Mouse (Mus musculus): ENCODE data around the gene Lrp8. TPM values are rescaled to one million over a fixed set of nuclear protein-coding genes. Genes with fewer than 3 reads are reported as not detected.

The Lrp8 gene
- polyA plus RNA-seq, 1 experiment from 2014 or later = 0.82 TPM

GRCm38 (mm10) chr4:107765196-107765813, 36.8 kb upstream of the Lrp8 start:
- WGBS = 68% methylated on average over 9 of the region's 9 CpGs
- no peaks in the 10 kb centered on the region for H3K9me3 ChIP-seq (replicated peaks; ENCODE audit: low read length)
- H3K27ac ChIP-seq = no peak overlapping the region
- TF ChIP-seq CTCF (IDR thresholded peaks at IDR 0.05; ENCODE audit: low read depth) = no peak
- no peaks in the 10 kb centered on the region for H3K4me1 ChIP-seq (replicated peaks; ENCODE audit: insufficient read depth, low read length)
- H3K4me3 ChIP-seq (replicated peaks; ENCODE audit: low read depth, low read length) = no peak overlapping the region
- no peak overlapping the region for H3K4me2 ChIP-seq (ENCODE audit: low read length)
- no peak overlapping the region for H3K9ac ChIP-seq (ENCODE audit: low read depth, low read length)
- no peaks in the 10 kb centered on the region for H3K36me3 ChIP-seq (ENCODE audit: insufficient read depth, low read length)
- H3K27me3 ChIP-seq (ENCODE audit: insufficient read depth, low read length) = no peaks in the 10 kb centered on the region
- no peak for ATAC-seq (replicated peaks; ENCODE audit: low FRiP score, low read depth)
- DNase-seq (ENCODE audit: low spot score) = no peak

- no peak overlapping the region for H3K4me2 ChIP-seq (ENCODE audit: low read length)
- H3K4me1 ChIP-seq (replicated peaks; ENCODE audit: insufficient read depth, low read length) = no peaks in the 10 kb centered on the region
- H3K4me3 ChIP-seq (replicated peaks; ENCODE audit: low read depth, low read length) = no peak overlapping the region
- TF ChIP-seq CTCF (IDR thresholded peaks at IDR 0.05; ENCODE audit: low read depth) = no peak
- H3K9me3 ChIP-seq (replicated peaks; ENCODE audit: low read length) = no peaks in the 10 kb centered on the region
- WGBS = 54% methylated on average over 5 of the region's 5 CpGs
- H3K27me3 ChIP-seq (ENCODE audit: insufficient read depth, low read length) = no peaks in the 10 kb centered on the region
- H3K27ac ChIP-seq = no peak overlapping the region
- DNase-seq (ENCODE audit: low spot score) (no peak), ATAC-seq (replicated peaks; ENCODE audit: low FRiP score, low read depth) (no peak)
- H3K9ac ChIP-seq (ENCODE audit: low read depth, low read length) = no peak overlapping the region
- no peaks in the 10 kb centered on the region for H3K36me3 ChIP-seq (ENCODE audit: insufficient read depth, low read length)
Measured at GRCm38 (mm10) chr4:107766182-107766581, 35.9 kb upstream of the Lrp8 start.

GRCm38 (mm10) chr4:107772122-107772825, 29.8 kb upstream of the Lrp8 start:
- no peak overlapping the region for H3K27ac ChIP-seq
- 68% methylated on average over 16 of the region's 16 CpGs for WGBS
- H3K36me3 ChIP-seq (ENCODE audit: insufficient read depth, low read length) = no peaks in the 10 kb centered on the region
- ATAC-seq (replicated peaks; ENCODE audit: low FRiP score, low read depth) = no peak
- no peaks in the 10 kb centered on the region for H3K9me3 ChIP-seq (replicated peaks; ENCODE audit: low read length)
- H3K4me1 ChIP-seq (replicated peaks; ENCODE audit: insufficient read depth, low read length) = no peaks in the 10 kb centered on the region
- no peaks in the 10 kb centered on the region for H3K27me3 ChIP-seq (ENCODE audit: insufficient read depth, low read length)
- no peak overlapping the region for H3K9ac ChIP-seq (ENCODE audit: low read depth, low read length)
- no peak for DNase-seq (ENCODE audit: low spot score)
- no peak overlapping the region for H3K4me2 ChIP-seq (ENCODE audit: low read length)
- H3K4me3 ChIP-seq (replicated peaks; ENCODE audit: low read depth, low read length) = no peak overlapping the region
- TF ChIP-seq CTCF (IDR thresholded peaks at IDR 0.05; ENCODE audit: low read depth) = no peak

- no peak for ATAC-seq (replicated peaks; ENCODE audit: low FRiP score, low read depth)
- no peak for TF ChIP-seq CTCF (IDR thresholded peaks at IDR 0.05; ENCODE audit: low read depth)
Measured at GRCm38 (mm10) chr4:107774868-107775267, 27.2 kb upstream of the Lrp8 start.

GRCm38 (mm10) chr4:107775672-107776071, 26.4 kb upstream of the Lrp8 start:
- H3K36me3 ChIP-seq (ENCODE audit: insufficient read depth, low read length) = no peaks in the 10 kb centered on the region
- H3K9ac ChIP-seq (ENCODE audit: low read depth, low read length) = no peak overlapping the region
- DNase-seq (ENCODE audit: low spot score) (no peak), ATAC-seq (replicated peaks; ENCODE audit: low FRiP score, low read depth) (no peak)
- H3K4me3 ChIP-seq (replicated peaks; ENCODE audit: low read depth, low read length) = no peak overlapping the region
- H3K27ac ChIP-seq = no peak overlapping the region
- no peaks in the 10 kb centered on the region for H3K27me3 ChIP-seq (ENCODE audit: insufficient read depth, low read length)
- H3K4me2 ChIP-seq (ENCODE audit: low read length) = no peak overlapping the region
- H3K4me1 ChIP-seq (replicated peaks; ENCODE audit: insufficient read depth, low read length) = no peaks in the 10 kb centered on the region
- no peaks in the 10 kb centered on the region for H3K9me3 ChIP-seq (replicated peaks; ENCODE audit: low read length)
- TF ChIP-seq CTCF (IDR thresholded peaks at IDR 0.05; ENCODE audit: low read depth) = no peak
- 20% methylated on average over 7 of the region's 7 CpGs for WGBS

More at GRCm38 (mm10) chr4:107774868-107775267, 27.2 kb upstream of the Lrp8 start:
- Histone ChIP-seq H3K27ac (no peak overlapping the region), H3K9ac (ENCODE audit: low read depth, low read length) (no peak overlapping the region), H3K4me1 (replicated peaks; ENCODE audit: insufficient read depth, low read length) (no peaks in the 10 kb centered on the region), H3K9me3 (replicated peaks; ENCODE audit: low read length) (no peaks in the 10 kb centered on the region), H3K27me3 (ENCODE audit: insufficient read depth, low read length) (no peaks in the 10 kb centered on the region), H3K4me3 (replicated peaks; ENCODE audit: low read depth, low read length) (no peak overlapping the region), H3K4me2 (ENCODE audit: low read length) (no peak overlapping the region), H3K36me3 (ENCODE audit: insufficient read depth, low read length) (no peaks in the 10 kb centered on the region)
- 66% methylated on average over 2 of the region's 2 CpGs for WGBS
- DNase-seq (ENCODE audit: low spot score) = no peak

- H3K9me3 ChIP-seq (replicated peaks; ENCODE audit: low read length) = no peaks in the 10 kb centered on the region
- no peak overlapping the region for H3K27ac ChIP-seq
- WGBS = 85% methylated on average over 5 of the region's 5 CpGs
- no peak for TF ChIP-seq CTCF (IDR thresholded peaks at IDR 0.05; ENCODE audit: low read depth)
- H3K4me3 ChIP-seq (replicated peaks; ENCODE audit: low read depth, low read length) = no peak overlapping the region
- DNase-seq (ENCODE audit: low spot score) (no peak), ATAC-seq (replicated peaks; ENCODE audit: low FRiP score, low read depth) (no peak)
- no peaks in the 10 kb centered on the region for H3K36me3 ChIP-seq (ENCODE audit: insufficient read depth, low read length)
- no peak overlapping the region for H3K9ac ChIP-seq (ENCODE audit: low read depth, low read length)
- H3K27me3 ChIP-seq (ENCODE audit: insufficient read depth, low read length) = no peaks in the 10 kb centered on the region
- no peak overlapping the region for H3K4me2 ChIP-seq (ENCODE audit: low read length)
- no peaks in the 10 kb centered on the region for H3K4me1 ChIP-seq (replicated peaks; ENCODE audit: insufficient read depth, low read length)
Measured at GRCm38 (mm10) chr4:107776990-107777673, 24.9 kb upstream of the Lrp8 start.
